ENCODE assay signal across 28 mouse cellular contexts in genomic region chr1:36630053-36630739, GRCm38 (mm10). TPM values are rescaled to one million over a fixed set of nuclear protein-coding genes. Genes with fewer than 3 reads are reported as not detected.
A peak's percentile ranks its signal among the peaks of the same experiment; 100 is the strongest.
DNase-seq lines count a peak whose midpoint lies in the region; ATAC-seq and TF ChIP-seq lines count a peak whose summit lies in the region.
"Had no signal": no experiment of that assay in that cellular context is flagged by ENCODE, and none has a peak within 500 bp of the region (broad histone marks: within the 10 kb centered on the region; RNA-seq: fewer than 3 reads in every experiment).

No protein-coding gene starts in this region.

- WGBS in hindbrain, embryonic 10.5 days = 73% methylated on average over 3 of the region's 3 CpGs
- 65% methylated on average over 3 of the region's 3 CpGs for WGBS in hindbrain, postnatal 0 days

- H3K9me3 ChIP-seq in hindbrain, embryonic 10.5 days = no peaks in the 10 kb centered on the region
- no peaks in the 10 kb centered on the region for H3K9me3 ChIP-seq in hindbrain, postnatal 0 days (ENCODE audit: low read length)
- H3K9me3 ChIP-seq in ES-Bruce4 (replicated peaks; ENCODE audit: control insufficient read depth, insufficient read depth, low read length, poor library complexity, severe bottlenecking) = no peaks in the 10 kb centered on the region
- H3K9me3 ChIP-seq: hindbrain, embryonic 15.5 days; stomach, embryonic 15.5 days had no signal

- H3K36me3 ChIP-seq in hindbrain, embryonic 10.5 days = no peaks in the 10 kb centered on the region
- no peaks in the 10 kb centered on the region for H3K36me3 ChIP-seq in hindbrain, postnatal 0 days (ENCODE audit: insufficient read depth, low read length)
- H3K36me3 ChIP-seq in ES-Bruce4 (ENCODE audit: control insufficient read depth, insufficient read depth, low read length, poor library complexity, severe bottlenecking) = no peaks in the 10 kb centered on the region
- H3K36me3 ChIP-seq: heart, embryonic 13.5 days; hindbrain, embryonic 15.5 days; limb, embryonic 13.5 days; stomach, embryonic 15.5 days had no signal

- no peak overlapping the region for H3K4me2 ChIP-seq in hindbrain, postnatal 0 days (ENCODE audit: low read depth, low read length)
- H3K4me2 ChIP-seq: heart, embryonic 13.5 days; hindbrain, embryonic 15.5 days; limb, embryonic 13.5 days; liver, embryonic 11.5 days; stomach, embryonic 15.5 days had no signal

- DNase-seq in hindbrain, embryonic 10.5 days (ENCODE audit: low spot score) = no peak
- no peak for DNase-seq in hindbrain, postnatal 0 days (ENCODE audit: low spot score)
- DNase-seq in R1 (ENCODE audit: low read depth, low spot score) = peak; percentile 36
- DNase-seq in cerebellum, postnatal 14 days = no peak
- DNase-seq in spleen, postnatal 36 days (ENCODE audit: low spot score in 2 of 2) = no peak
- DNase-seq: cerebellum, adult 9-10 months; gastrocnemius, postnatal 14 days; heart, adult 18-20 months; heart, postnatal 10 days; kidney, adult 2 months; kidney, postnatal 4 days; lung, postnatal 10 days; midbrain, embryonic 14.5 days had no signal

- TF ChIP-seq CTCF in hindbrain, postnatal 0 days (IDR thresholded peaks at IDR 0.05; ENCODE audit: low read depth) = no peak
- TF ChIP-seq CTCF in ES-Bruce4 (IDR thresholded peaks at IDR 0.05; ENCODE audit: low read depth, low read length) = no peak

- no peak for ATAC-seq in hindbrain, postnatal 0 days
- peak; percentile 79 for ATAC-seq in granulocyte monocyte progenitor cell, adult 5-6 weeks (replicated peaks; ENCODE audit: poor library complexity, severe bottlenecking)
- ATAC-seq: CD4-positive, CD25-positive, alpha-beta regulatory T cell, adult 4 months; forebrain, embryonic 14.5 days had no signal

- H3K4me1 ChIP-seq in hindbrain, embryonic 10.5 days (replicated peaks) = peaks cover 47% of the 10 kb centered on the region
- 0 out of 2 replicates have a peak, but pooled peaks cover 3% of the 10 kb centered on the region for H3K4me1 ChIP-seq in hindbrain, postnatal 0 days (ENCODE audit: insufficient read depth, low read length)
- peaks cover 1% of the 10 kb centered on the region for H3K4me1 ChIP-seq in ES-Bruce4 (ENCODE audit: control insufficient read depth, insufficient read depth, low read length)

- H3K27ac ChIP-seq in hindbrain, embryonic 10.5 days = 0 out of 2 replicates have a peak overlapping the region, but pooled peaks have one; percentile 23
- no peak overlapping the region for H3K27ac ChIP-seq in hindbrain, postnatal 0 days
- H3K27ac ChIP-seq in ES-Bruce4 (ENCODE audit: insufficient read depth, low read length) = no peak overlapping the region
- H3K27ac ChIP-seq: heart, embryonic 13.5 days; hindbrain, embryonic 15.5 days; kidney, postnatal 0 days; limb, embryonic 13.5 days; stomach, embryonic 15.5 days had no signal

- no peak overlapping the region for H3K9ac ChIP-seq in hindbrain, postnatal 0 days (replicated peaks; ENCODE audit: low read length)
- H3K9ac ChIP-seq in ES-Bruce4 (ENCODE audit: low read depth, poor library complexity, severe bottlenecking) = no peak overlapping the region
- H3K9ac ChIP-seq: hindbrain, embryonic 15.5 days; limb, embryonic 13.5 days; stomach, embryonic 15.5 days had no signal

- no peak overlapping the region for H3K4me3 ChIP-seq in hindbrain, embryonic 10.5 days
- no peak overlapping the region for H3K4me3 ChIP-seq in hindbrain, postnatal 0 days (ENCODE audit: low read length)
- no peak overlapping the region for H3K4me3 ChIP-seq in ES-Bruce4 (ENCODE audit: low read depth, low read length)
- H3K4me3 ChIP-seq: heart, embryonic 13.5 days; hindbrain, embryonic 15.5 days; limb, embryonic 13.5 days; stomach, embryonic 15.5 days had no signal

- TF ChIP-seq POLR2A in ES-Bruce4 (IDR thresholded peaks at IDR 0.05; ENCODE audit: insufficient read depth, low read length) = no peak

- TF ChIP-seq EP300 in ES-Bruce4 (IDR thresholded peaks at IDR 0.05; ENCODE audit: insufficient read depth, low read depth, low read length) = peak; percentile 56; the same call in 1 of the 2 replicates

- no peaks in the 10 kb centered on the region for H3K27me3 ChIP-seq in hindbrain, embryonic 10.5 days (ENCODE audit: insufficient read depth, poor library complexity, severe bottlenecking)
- no peaks in the 10 kb centered on the region for H3K27me3 ChIP-seq in hindbrain, postnatal 0 days (ENCODE audit: insufficient read depth, low read length)
- H3K27me3 ChIP-seq in ES-Bruce4 (ENCODE audit: control insufficient read depth, insufficient read depth, low read length, poor library complexity, severe bottlenecking) = no peaks in the 10 kb centered on the region
- H3K27me3 ChIP-seq: heart, embryonic 13.5 days; hindbrain, embryonic 15.5 days; limb, embryonic 13.5 days; stomach, embryonic 15.5 days had no signal

RNA-seq across cellular contexts. Expression of gene Fam178b, which starts 52.8 kb away (rescaled TPM):
- 0.42 and 0.46 TPM in 2 replicates for polyA plus RNA-seq in hindbrain, embryonic 10.5 days (2016; fragmentation: Nextera tagmentation; extraction: Ambion mirVana)
- total RNA-seq in hindbrain, postnatal 0 days (2014; rRNA removed) = not detected in 2 replicates
- polyA plus RNA-seq in hindbrain, postnatal 0 days (2015; fragmentation: Nextera tagmentation; extraction: Ambion mirVana) = 0.21 and 0.41 TPM in 2 replicates
- 8.9 and 9.8 TPM in 2 replicates for polyA plus RNA-seq in ES-Bruce4 (2011; ENCODE audit: insufficient read depth, insufficient read length, low read depth, missing spikeins)
- total RNA-seq in granulocyte monocyte progenitor cell, adult 5-6 weeks (2014; fragmentation: Nextera tagmentation) = 3.6 TPM in 1 of 2 replicates, not detected in the other
- total RNA-seq in granulocyte monocyte progenitor cell, adult 5-6 weeks (2017) = not detected in 2 replicates
- total RNA-seq: hematopoietic stem cell, adult 5-6 weeks; left cerebral cortex, postnatal 36 days; monocyte, adult 5-6 weeks had no signal
- polyA plus RNA-seq: CD4-positive, CD25-positive, alpha-beta regulatory T cell, adult 4 months; embryonic facial prominence, embryonic 11.5 days; forebrain, embryonic 14.5 days; hindbrain, embryonic 15.5 days; neural tube, embryonic 14.5 days had no signal
